Comparison of ENCODE assay signal across 12 mouse cellular contexts in the genomic region with DNA sequence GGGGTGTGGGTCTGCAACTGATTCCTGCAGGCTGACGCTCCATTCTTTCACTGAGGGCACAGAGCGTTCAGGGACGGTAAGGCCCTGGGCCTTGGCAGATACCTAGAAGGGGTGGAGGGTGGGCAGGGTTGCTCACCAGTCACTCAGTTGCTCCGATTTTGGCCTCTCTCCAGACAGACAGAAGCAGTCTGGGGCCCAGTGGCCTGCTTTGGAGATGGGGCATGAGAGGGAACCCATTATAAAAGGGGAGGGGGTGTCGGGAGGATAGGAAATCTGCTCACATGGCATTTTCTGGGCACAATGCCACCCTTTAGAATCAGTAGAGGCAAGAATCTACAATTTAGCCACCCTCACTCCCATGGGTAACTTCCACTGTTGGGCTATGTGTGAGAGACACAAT. TPM values are rescaled to one million over a fixed set of nuclear protein-coding genes. Genes with fewer than 3 reads are reported as not detected.
DNase-seq lines count a peak whose midpoint lies in the region; ATAC-seq lines count a peak whose summit lies in the region.
"Had no signal": no experiment of that assay in that cellular context is flagged by ENCODE, and none has a peak within 500 bp of the region (broad histone marks: within the 10 kb centered on the region; RNA-seq: fewer than 3 reads in every experiment).

No protein-coding gene starts in this region.

- no peaks in the 10 kb centered on the region for H3K9me3 ChIP-seq in hindbrain, embryonic 10.5 days
- no peaks in the 10 kb centered on the region for H3K9me3 ChIP-seq in hindbrain, embryonic 12.5 days (replicated peaks)
- no peaks in the 10 kb centered on the region for H3K9me3 ChIP-seq in neural tube, embryonic 13.5 days
- no peaks in the 10 kb centered on the region for H3K9me3 ChIP-seq in hindbrain, embryonic 14.5 days (ENCODE audit: control insufficient read depth, low read length)
- H3K9me3 ChIP-seq: kidney, embryonic 15.5 days; limb, embryonic 12.5 days had no signal

- peaks cover 45% of the 10 kb centered on the region for H3K27me3 ChIP-seq in hindbrain, embryonic 10.5 days (ENCODE audit: insufficient read depth, poor library complexity, severe bottlenecking)
- H3K27me3 ChIP-seq in hindbrain, embryonic 12.5 days: peaks cover 21% of the 10 kb centered on the region; the same call in 1 of the 2 replicates
- peaks cover 14% of the 10 kb centered on the region for H3K27me3 ChIP-seq in neural tube, embryonic 13.5 days
- H3K27me3 ChIP-seq in hindbrain, embryonic 14.5 days (ENCODE audit: control insufficient read depth, insufficient read depth, low read length): no peaks in the 10 kb centered on the region
- H3K27me3 ChIP-seq: kidney, embryonic 15.5 days had no signal

- DNase-seq in hindbrain, embryonic 10.5 days (ENCODE audit: low spot score): no peak
- no peak for DNase-seq in neural tube, embryonic 10.5 days (ENCODE audit: extremely low spot score, low spot score)
- DNase-seq in hindbrain, embryonic 14.5 days (ENCODE audit: low spot score): peak; percentile 57
- no peak for DNase-seq in urinary bladder, postnatal 25 days (ENCODE audit: low spot score)
- DNase-seq in layer of hippocampus, adult 9-11 months: no peak
- DNase-seq: adrenal gland, postnatal 10 days; heart, postnatal 4 days; right cerebral cortex, adult 18-20 months had no signal

- 91% methylated on average over 5 of the region's 5 CpGs for WGBS in hindbrain, embryonic 10.5 days
- WGBS in hindbrain, embryonic 12.5 days: 79% methylated on average over 5 of the region's 5 CpGs
- 82% methylated on average over 5 of the region's 5 CpGs for WGBS in neural tube, embryonic 13.5 days
- 63% methylated on average over 5 of the region's 5 CpGs for WGBS in hindbrain, embryonic 14.5 days

- 0 out of 2 replicates have a peak overlapping the region, but pooled peaks have one; percentile 24 for H3K27ac ChIP-seq in hindbrain, embryonic 10.5 days
- H3K27ac ChIP-seq in hindbrain, embryonic 12.5 days: no peak overlapping the region
- no peak overlapping the region for H3K27ac ChIP-seq in neural tube, embryonic 13.5 days (replicated peaks)
- H3K27ac ChIP-seq in hindbrain, embryonic 14.5 days: no peak overlapping the region
- H3K27ac ChIP-seq: kidney, embryonic 15.5 days; limb, embryonic 12.5 days had no signal

- H3K4me1 ChIP-seq in hindbrain, embryonic 10.5 days (replicated peaks): peaks cover 47% of the 10 kb centered on the region
- peaks cover 20% of the 10 kb centered on the region for H3K4me1 ChIP-seq in hindbrain, embryonic 12.5 days
- peaks cover 37% of the 10 kb centered on the region for H3K4me1 ChIP-seq in neural tube, embryonic 13.5 days (replicated peaks)
- peaks cover 17% of the 10 kb centered on the region; the same call in 1 of the 2 replicates for H3K4me1 ChIP-seq in hindbrain, embryonic 14.5 days (replicated peaks; ENCODE audit: control insufficient read depth, insufficient read depth, low read length)

- no peak overlapping the region for H3K9ac ChIP-seq in hindbrain, embryonic 12.5 days
- H3K9ac ChIP-seq in neural tube, embryonic 13.5 days: no peak overlapping the region
- no peak overlapping the region for H3K9ac ChIP-seq in hindbrain, embryonic 14.5 days
- H3K9ac ChIP-seq: kidney, embryonic 15.5 days; limb, embryonic 12.5 days had no signal

- H3K4me3 ChIP-seq in hindbrain, embryonic 10.5 days: no peak overlapping the region
- H3K4me3 ChIP-seq in hindbrain, embryonic 12.5 days: no peak overlapping the region
- H3K4me3 ChIP-seq in neural tube, embryonic 13.5 days: no peak overlapping the region
- H3K4me3 ChIP-seq in hindbrain, embryonic 14.5 days (replicated peaks; ENCODE audit: low read length): no peak overlapping the region
- H3K4me3 ChIP-seq: kidney, embryonic 15.5 days; limb, embryonic 12.5 days had no signal

- no peaks in the 10 kb centered on the region for H3K36me3 ChIP-seq in hindbrain, embryonic 10.5 days
- H3K36me3 ChIP-seq in hindbrain, embryonic 12.5 days: no peaks in the 10 kb centered on the region
- H3K36me3 ChIP-seq in neural tube, embryonic 13.5 days: no peaks in the 10 kb centered on the region
- no peaks in the 10 kb centered on the region for H3K36me3 ChIP-seq in hindbrain, embryonic 14.5 days (replicated peaks; ENCODE audit: control insufficient read depth, insufficient read depth)
- H3K36me3 ChIP-seq: kidney, embryonic 15.5 days; limb, embryonic 12.5 days had no signal

- ATAC-seq in hindbrain, embryonic 12.5 days (ENCODE audit: low FRiP score): no peak
- peak; percentile 58 for ATAC-seq in neural tube, embryonic 13.5 days (ENCODE audit: low read depth)
- ATAC-seq in hindbrain, embryonic 14.5 days (ENCODE audit: low FRiP score): peak; percentile 65; the same call in 1 of the 2 replicates

- H3K4me2 ChIP-seq in hindbrain, embryonic 12.5 days (replicated peaks): no peak overlapping the region
- no peak overlapping the region for H3K4me2 ChIP-seq in neural tube, embryonic 13.5 days
- no peak overlapping the region for H3K4me2 ChIP-seq in hindbrain, embryonic 14.5 days (replicated peaks)
- H3K4me2 ChIP-seq: kidney, embryonic 15.5 days; limb, embryonic 12.5 days had no signal

RNA-seq across cellular contexts. Expression of a gene that starts 59.1 kb away (rescaled TPM):
- polyA plus RNA-seq in hindbrain, embryonic 10.5 days (2016; fragmentation: Nextera tagmentation; extraction: Ambion mirVana): 36.5 and 40.1 TPM in 2 replicates
- polyA plus RNA-seq in hindbrain, embryonic 12.5 days (2016; fragmentation: Nextera tagmentation; extraction: Ambion mirVana): 42.8 and 44.7 TPM in 2 replicates
- 35.3 and 36.1 TPM in 2 replicates for polyA plus RNA-seq in neural tube, embryonic 13.5 days (2015; fragmentation: Nextera tagmentation; extraction: Ambion mirVana)
- polyA plus RNA-seq in hindbrain, embryonic 14.5 days (2014; fragmentation: Nextera tagmentation; extraction: Ambion mirVana): 35.5 and 36.9 TPM in 2 replicates
